Mouse (Mus musculus): ENCODE measurements at regions not wholly inside any gene's neighbourhood (a gene's known extent, or its start where the extent isn't known, plus 50 kb on each side); places are given as distances from the start of the nearest gene placed in this dataset.

DNA sequence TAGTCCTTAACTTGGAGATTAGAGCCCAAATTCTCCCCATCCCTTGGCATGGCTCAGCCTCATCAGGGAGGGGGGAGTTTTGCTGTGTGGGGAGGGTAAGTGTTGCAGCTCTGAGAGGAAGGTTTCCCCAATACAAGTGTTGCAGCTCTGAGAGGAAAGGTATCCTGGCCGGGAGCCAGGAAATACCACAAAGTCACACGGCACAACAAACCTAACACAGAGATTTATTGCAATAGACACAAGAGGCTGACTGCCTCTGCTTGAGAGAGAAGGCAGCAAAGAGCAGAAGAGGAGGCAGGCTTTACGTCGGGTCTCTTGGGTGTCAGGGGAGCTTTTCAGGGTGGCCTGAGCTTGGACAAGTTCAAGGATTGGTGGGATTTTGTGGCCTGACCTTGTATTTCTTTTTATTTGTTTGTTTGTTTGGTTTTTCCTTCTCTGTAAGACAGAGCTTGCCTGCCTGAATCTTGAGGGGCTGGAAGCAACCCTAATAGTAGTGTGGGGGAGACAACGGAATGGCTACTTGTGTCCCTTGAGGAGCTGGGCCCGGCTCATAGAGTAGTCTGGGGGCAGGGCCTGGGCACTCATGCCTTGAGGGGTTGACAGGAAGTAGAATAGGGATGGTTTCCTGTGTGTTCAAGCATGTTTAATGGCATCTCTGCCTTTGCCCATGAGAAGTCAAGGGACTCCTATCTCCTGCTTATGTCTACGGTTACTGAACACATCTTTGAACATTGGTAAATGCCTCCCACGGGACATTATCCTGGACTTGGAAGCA is 302.3 kb downstream of the 4933412E24Rik start:
- Histone ChIP-seq H3K9me3 (replicated peaks; ENCODE audit: control insufficient read depth, low read length) (no peaks in the 10 kb centered on the region), H3K27ac (replicated peaks; ENCODE audit: low read depth, low read length) (no peak overlapping the region), H3K36me3 (replicated peaks; ENCODE audit: control insufficient read depth, insufficient read depth, low read depth, low read length) (no peaks in the 10 kb centered on the region), H3K4me3 (ENCODE audit: low read depth, low read length) (no peak overlapping the region), H3K4me1 (ENCODE audit: control insufficient read depth, insufficient read depth, low read length) (no peaks in the 10 kb centered on the region), H3K9ac (replicated peaks; ENCODE audit: low read length) (no peak overlapping the region), H3K4me2 (ENCODE audit: low read depth, low read length) (no peak overlapping the region), H3K27me3 (ENCODE audit: control insufficient read depth, insufficient read depth, low read length) (no peaks in the 10 kb centered on the region)
- 76% methylated on average over 8 of the region's 8 CpGs for WGBS
- DNase-seq (ENCODE audit: low spot score) = no peak
- no peak for ATAC-seq (replicated peaks; ENCODE audit: insufficient number of reproducible peaks, low FRiP score, low TSS enrichment, low read depth)

DNA sequence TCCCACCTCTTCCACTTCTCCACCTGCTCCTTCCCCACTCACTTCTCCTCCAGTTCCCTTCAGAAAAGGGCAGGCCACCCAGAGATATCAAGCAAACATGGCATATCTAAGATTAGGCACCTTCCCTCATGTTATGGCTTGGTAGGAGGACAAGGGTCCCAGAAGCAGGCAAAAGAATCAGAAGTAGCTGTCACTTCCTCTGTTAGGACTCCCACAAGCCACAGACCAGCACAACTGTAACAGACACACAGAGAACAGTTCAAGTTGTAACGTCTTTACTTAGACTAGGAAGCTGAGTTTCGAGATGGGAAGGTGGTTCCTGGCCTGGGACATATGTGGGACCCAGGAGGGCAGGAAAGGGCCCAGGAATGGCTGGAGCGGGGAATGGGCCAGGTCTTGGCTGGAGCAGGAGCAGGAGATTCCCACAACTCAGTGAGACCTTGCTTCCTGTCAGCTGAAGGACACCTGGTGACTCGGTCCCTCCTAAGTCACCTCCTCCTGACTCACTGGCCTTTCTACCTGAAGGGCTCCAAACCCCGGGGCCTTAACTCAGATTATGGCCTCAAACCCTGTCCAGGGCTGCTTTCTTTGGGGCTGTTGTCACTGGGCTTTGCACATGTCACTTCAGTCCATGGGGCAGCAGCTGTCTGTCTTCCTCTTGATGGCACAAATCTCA is 304.2 kb downstream of the 4933412E24Rik start:
- Histone ChIP-seq H3K9ac (replicated peaks; ENCODE audit: low read length) (no peak overlapping the region), H3K27ac (replicated peaks; ENCODE audit: low read depth, low read length) (no peak overlapping the region), H3K36me3 (replicated peaks; ENCODE audit: control insufficient read depth, insufficient read depth, low read depth, low read length) (no peaks in the 10 kb centered on the region), H3K4me3 (ENCODE audit: low read depth, low read length) (no peak overlapping the region), H3K9me3 (replicated peaks; ENCODE audit: control insufficient read depth, low read length) (no peaks in the 10 kb centered on the region), H3K4me2 (ENCODE audit: low read depth, low read length) (no peak overlapping the region), H3K4me1 (ENCODE audit: control insufficient read depth, insufficient read depth, low read length) (no peaks in the 10 kb centered on the region), H3K27me3 (ENCODE audit: control insufficient read depth, insufficient read depth, low read length) (no peaks in the 10 kb centered on the region)
- WGBS = 84% methylated on average over 5 of the region's 5 CpGs
- ATAC-seq (replicated peaks; ENCODE audit: insufficient number of reproducible peaks, low FRiP score, low TSS enrichment, low read depth) (no peak), DNase-seq (ENCODE audit: low spot score) (no peak)

DNA sequence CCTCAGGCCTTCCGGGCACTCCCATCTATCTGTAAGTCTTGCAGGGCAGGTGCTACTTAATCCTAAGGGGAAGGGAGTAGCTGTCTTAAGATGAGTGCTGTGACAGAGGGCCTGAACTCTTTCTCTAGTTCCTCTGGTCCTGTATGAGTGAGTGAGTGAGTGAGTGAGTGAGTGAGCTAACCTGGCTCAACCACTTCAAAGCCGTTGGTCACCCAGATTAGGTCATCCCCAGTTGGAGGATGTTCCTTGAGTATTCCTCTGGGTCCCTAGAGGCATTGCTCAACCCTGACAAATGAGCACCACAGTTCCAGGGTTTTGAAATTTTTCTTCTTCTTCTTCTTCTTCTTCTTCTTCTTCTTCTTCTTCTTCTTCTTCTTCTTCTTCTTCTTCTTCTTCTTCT is 306.5 kb downstream of the 4933412E24Rik start:
- no peak overlapping the region for H3K27ac ChIP-seq (replicated peaks; ENCODE audit: low read depth, low read length)
- no peaks in the 10 kb centered on the region for H3K9me3 ChIP-seq (replicated peaks; ENCODE audit: control insufficient read depth, low read length)
- H3K27me3 ChIP-seq (ENCODE audit: control insufficient read depth, insufficient read depth, low read length) = no peaks in the 10 kb centered on the region
- no peaks in the 10 kb centered on the region for H3K4me1 ChIP-seq (ENCODE audit: control insufficient read depth, insufficient read depth, low read length)
- H3K4me3 ChIP-seq (ENCODE audit: low read depth, low read length) = no peak overlapping the region
- H3K4me2 ChIP-seq (ENCODE audit: low read depth, low read length) = no peak overlapping the region
- ATAC-seq (replicated peaks; ENCODE audit: insufficient number of reproducible peaks, low FRiP score, low TSS enrichment, low read depth) (no peak), DNase-seq (ENCODE audit: low spot score) (no peak)
- H3K9ac ChIP-seq (replicated peaks; ENCODE audit: low read length) = no peak overlapping the region
- no peaks in the 10 kb centered on the region for H3K36me3 ChIP-seq (replicated peaks; ENCODE audit: control insufficient read depth, insufficient read depth, low read depth, low read length)
- WGBS = 87% methylated on average over 2 of the region's 2 CpGs

DNA sequence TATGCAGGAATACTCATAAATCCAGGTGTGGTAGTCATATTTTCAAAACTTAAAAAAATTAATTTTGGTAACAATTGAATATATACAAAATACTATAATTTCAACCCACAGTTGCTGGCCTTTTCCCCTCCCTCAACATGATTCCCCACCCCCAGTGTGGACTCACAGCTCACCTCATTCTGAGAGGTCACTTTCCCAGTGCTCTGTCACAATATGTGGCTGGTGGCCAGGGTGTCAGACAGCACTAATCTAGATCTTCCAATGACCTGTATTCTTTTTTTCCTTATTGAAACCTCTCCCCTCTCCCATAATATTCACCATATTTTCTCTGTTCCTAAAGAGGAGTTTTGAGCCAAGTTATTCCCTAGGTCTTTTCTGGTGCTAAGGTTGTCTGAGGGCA is 308.0 kb downstream of the 4933412E24Rik start:
- Histone ChIP-seq H3K36me3 (replicated peaks; ENCODE audit: control insufficient read depth, insufficient read depth, low read depth, low read length) (no peaks in the 10 kb centered on the region), H3K4me2 (ENCODE audit: low read depth, low read length) (no peak overlapping the region), H3K9me3 (replicated peaks; ENCODE audit: control insufficient read depth, low read length) (no peaks in the 10 kb centered on the region), H3K9ac (replicated peaks; ENCODE audit: low read length) (no peak overlapping the region), H3K4me1 (ENCODE audit: control insufficient read depth, insufficient read depth, low read length) (no peaks in the 10 kb centered on the region), H3K4me3 (ENCODE audit: low read depth, low read length) (no peak overlapping the region), H3K27ac (replicated peaks; ENCODE audit: low read depth, low read length) (no peak overlapping the region), H3K27me3 (ENCODE audit: control insufficient read depth, insufficient read depth, low read length) (no peaks in the 10 kb centered on the region)
- no peak for DNase-seq (ENCODE audit: low spot score)
- ATAC-seq (replicated peaks; ENCODE audit: insufficient number of reproducible peaks, low FRiP score, low TSS enrichment, low read depth) = no peak

DNA sequence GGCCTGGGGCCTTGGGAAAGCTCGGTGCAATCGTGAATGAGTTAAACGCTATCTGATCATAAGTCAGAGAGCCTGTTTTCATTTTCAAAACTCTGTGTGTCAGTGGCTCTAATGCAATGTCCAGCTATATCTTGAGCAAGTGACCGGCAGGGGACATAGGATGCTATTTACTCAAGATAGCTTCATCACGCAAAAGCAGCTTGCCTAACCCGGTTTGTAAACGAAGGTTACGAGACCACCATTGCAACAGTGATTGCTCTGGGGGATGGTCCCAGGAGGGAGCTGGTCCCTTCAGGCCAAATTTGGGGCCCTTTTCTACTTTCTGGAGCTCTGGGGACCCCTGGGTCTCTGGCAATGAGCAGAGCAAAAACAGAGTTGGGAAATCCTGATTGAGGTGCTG is 309.3 kb downstream of the 4933412E24Rik start:
- H3K9ac ChIP-seq (replicated peaks; ENCODE audit: low read length) = no peak overlapping the region
- 87% methylated on average over 8 of the region's 8 CpGs for WGBS
- no peak overlapping the region for H3K4me2 ChIP-seq (ENCODE audit: low read depth, low read length)
- no peaks in the 10 kb centered on the region for H3K4me1 ChIP-seq (ENCODE audit: control insufficient read depth, insufficient read depth, low read length)
- no peak for DNase-seq (ENCODE audit: low spot score)
- H3K36me3 ChIP-seq (replicated peaks; ENCODE audit: control insufficient read depth, insufficient read depth, low read depth, low read length) = no peaks in the 10 kb centered on the region
- H3K9me3 ChIP-seq (replicated peaks; ENCODE audit: control insufficient read depth, low read length) = no peaks in the 10 kb centered on the region
- H3K27me3 ChIP-seq (ENCODE audit: control insufficient read depth, insufficient read depth, low read length) = no peaks in the 10 kb centered on the region
- H3K27ac ChIP-seq (replicated peaks; ENCODE audit: low read depth, low read length) = no peak overlapping the region
- no peak for ATAC-seq (replicated peaks; ENCODE audit: insufficient number of reproducible peaks, low FRiP score, low TSS enrichment, low read depth)
- H3K4me3 ChIP-seq (ENCODE audit: low read depth, low read length) = no peak overlapping the region
